Mouse (Mus musculus) cortical plate, adult 2 months (tissue): ENCODE results near the gene Ehd1.

ENCODE experiments used
- CTCF ChIP-seq: fragments of 200-500 bp; IDR thresholded peaks from 2 replicates; pipeline ENCODE4 v1.5.1; 2011; ENCODE audit warnings: mild to moderate bottlenecking, control low read depth, low read length; ENCODE audit not compliant: insufficient read depth; ENCODE audit errors: extremely low read depth
- POLR2A ChIP-seq: fragments of 200-500 bp; IDR thresholded peaks from 2 replicates; pipeline ENCODE4 v1.6.1; 2011; ENCODE audit warnings: mild to moderate bottlenecking, low read length, control low read depth; ENCODE audit not compliant: insufficient read depth; ENCODE audit errors: extremely low read depth

DNA sequence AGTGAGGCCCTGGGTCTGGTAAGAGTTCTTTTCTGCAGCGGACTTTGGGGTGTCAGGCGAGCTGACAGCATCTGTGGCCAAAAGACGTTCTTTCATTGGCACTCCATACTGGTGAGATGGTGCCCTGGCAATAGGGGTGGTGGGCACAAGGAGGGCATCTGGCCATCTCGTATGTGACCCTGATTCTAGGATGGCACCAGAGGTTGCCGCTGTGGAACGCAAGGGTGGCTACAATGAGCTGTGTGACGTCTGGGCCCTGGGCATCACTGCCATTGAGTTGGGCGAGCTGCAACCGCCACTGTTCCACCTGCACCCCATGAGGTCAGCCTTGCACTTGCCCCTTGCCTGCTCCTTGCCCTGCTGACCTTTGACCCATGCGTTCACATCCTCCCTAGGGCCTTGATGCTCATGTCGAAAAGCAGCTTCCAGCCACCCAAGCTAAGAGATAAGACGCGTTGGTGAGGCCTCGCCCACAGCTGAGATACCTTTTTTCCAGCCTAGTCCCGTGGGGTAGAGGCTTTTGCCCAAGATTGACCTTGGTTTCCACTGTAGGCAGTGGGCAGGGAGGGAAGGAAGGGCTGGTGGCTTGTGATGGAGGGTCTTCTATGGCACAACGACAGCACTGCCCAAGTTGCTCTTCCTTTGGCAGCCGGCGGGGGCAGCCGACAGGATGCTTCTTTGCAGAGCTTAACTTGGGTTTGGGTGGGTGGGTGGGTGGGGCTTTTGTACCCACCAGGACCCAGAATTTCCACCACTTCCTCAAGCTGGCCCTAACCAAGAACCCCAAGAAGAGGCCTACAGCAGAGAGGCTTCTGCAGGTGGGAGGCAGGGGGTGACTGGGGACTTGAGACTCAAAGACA is 66.8 kb downstream of the Ehd1 start:
- TF ChIP-seq CTCF (no peak), POLR2A (no peak)
